Mouse (Mus musculus) kidney, adult 2 months (tissue): ENCODE data around the gene Tns4. TPM values are rescaled to one million over a fixed set of nuclear protein-coding genes. Genes with fewer than 3 reads are reported as not detected.
A peak's percentile ranks its signal among the peaks of the same experiment; 100 is the strongest.

Source experiments
- DNase-seq: peaks from one replicate; pipeline ENCODE4 v3.0.0; 2021
- H3K27ac ChIP-seq: fragments of 200-500 bp; 2 replicates; pipeline ENCODE4 v1.5.1; 2012; ENCODE audit warnings: low read depth, low read length, control low read depth, inconsistent platforms; ENCODE audit not compliant: insufficient read depth
- H3K27me3 ChIP-seq: fragments of 200-500 bp; replicated peaks from 2 replicates; pipeline ENCODE4 v1.6.1; 2012; ENCODE audit warnings: mild to moderate bottlenecking, moderate library complexity, low read length, inconsistent platforms; ENCODE audit not compliant: control insufficient read depth, insufficient read depth
- H3K36me3 ChIP-seq: fragments of 200-500 bp; 2 replicates; pipeline ENCODE4 v1.6.1; 2012; ENCODE audit warnings: mild to moderate bottlenecking, moderate library complexity, low read length, inconsistent platforms; ENCODE audit not compliant: control insufficient read depth, insufficient read depth
- H3K4me1 ChIP-seq: fragments of 200-500 bp; 2 replicates; pipeline ENCODE4 v1.6.1; 2011; ENCODE audit warnings: low read length; ENCODE audit not compliant: control insufficient read depth, insufficient read depth
- H3K4me3 ChIP-seq: fragments of 200-500 bp; 2 replicates; pipeline ENCODE4 v1.5.1; 2011; ENCODE audit warnings: mild to moderate bottlenecking, low read depth, low read length, control low read depth; ENCODE audit not compliant: insufficient read depth
- CTCF ChIP-seq: fragments of 200-500 bp; conservative IDR thresholded peaks from 2 replicates; pipeline ENCODE4 v1.5.1; 2011; ENCODE audit warnings: low read depth, mild to moderate bottlenecking, control low read depth, low read length, moderate library complexity, mixed read lengths; ENCODE audit not compliant: insufficient read depth, insufficient read length
- POLR2A ChIP-seq: fragments of 200-500 bp; IDR thresholded peaks from one replicate; pipeline ENCODE4 v1.6.1; 2011; ENCODE audit warnings: low read depth, low read length, control low read depth
- WGBS: fragments of 180-500 bp; shearing (Covaris S2); methylation state at CpG from one replicate; pipeline ENCODE4 v1.1.7; 2018; 5-methylcytosine and 5-hydroxymethylcytosine counted together
- polyA plus RNA-seq: library from polyadenylated mRNA; depleted of rRNA; stranded (reverse); fragments of >200 nt; gene quantifications from 2 replicates; pipeline ENCODE4 v1.2.3, GENCODE M21; 2012

The Tns4 gene
- polyA plus RNA-seq, 1 experiment = 0.86 TPM

- Histone ChIP-seq H3K27me3 (no peaks in the 10 kb centered on the region), H3K4me3 (no peak overlapping the region), H3K36me3 (no peaks in the 10 kb centered on the region), H3K4me1 (no peaks in the 10 kb centered on the region), H3K27ac (no peak overlapping the region)
- WGBS = 88% methylated on average over 8 of the region's 8 CpGs
- no peak for TF ChIP-seq CTCF
- TF ChIP-seq POLR2A = no peak
- no peak for DNase-seq
These were observed 25.5 kb downstream of the Tns4 start for GRCm38 (mm10) chr11:99063406-99064131.

- H3K4me3 ChIP-seq = no peak overlapping the region
- H3K27ac ChIP-seq = no peak overlapping the region
- H3K27me3 ChIP-seq = no peaks in the 10 kb centered on the region
- H3K36me3 ChIP-seq = no peaks in the 10 kb centered on the region
- TF ChIP-seq CTCF (no peak), POLR2A (no peak)
- DNase-seq = no peak
- 96% methylated on average over 7 of the region's 7 CpGs for WGBS
- H3K4me1 ChIP-seq = no peaks in the 10 kb centered on the region
These were observed 26.4 kb downstream of the Tns4 start for GRCm38 (mm10) chr11:99062661-99063060.

- H3K36me3 ChIP-seq = no peaks in the 10 kb centered on the region
- no peak for TF ChIP-seq POLR2A
- no peak for TF ChIP-seq CTCF
- no peak overlapping the region for H3K4me3 ChIP-seq
- no peaks in the 10 kb centered on the region for H3K27me3 ChIP-seq
- no peak overlapping the region for H3K27ac ChIP-seq
- DNase-seq = no peak
- 66% methylated on average over 3 of the region's 3 CpGs for WGBS
- H3K4me1 ChIP-seq = no peaks in the 10 kb centered on the region
These were observed 28.7 kb downstream of the Tns4 start for GRCm38 (mm10) chr11:99060435-99060834.

DNA sequence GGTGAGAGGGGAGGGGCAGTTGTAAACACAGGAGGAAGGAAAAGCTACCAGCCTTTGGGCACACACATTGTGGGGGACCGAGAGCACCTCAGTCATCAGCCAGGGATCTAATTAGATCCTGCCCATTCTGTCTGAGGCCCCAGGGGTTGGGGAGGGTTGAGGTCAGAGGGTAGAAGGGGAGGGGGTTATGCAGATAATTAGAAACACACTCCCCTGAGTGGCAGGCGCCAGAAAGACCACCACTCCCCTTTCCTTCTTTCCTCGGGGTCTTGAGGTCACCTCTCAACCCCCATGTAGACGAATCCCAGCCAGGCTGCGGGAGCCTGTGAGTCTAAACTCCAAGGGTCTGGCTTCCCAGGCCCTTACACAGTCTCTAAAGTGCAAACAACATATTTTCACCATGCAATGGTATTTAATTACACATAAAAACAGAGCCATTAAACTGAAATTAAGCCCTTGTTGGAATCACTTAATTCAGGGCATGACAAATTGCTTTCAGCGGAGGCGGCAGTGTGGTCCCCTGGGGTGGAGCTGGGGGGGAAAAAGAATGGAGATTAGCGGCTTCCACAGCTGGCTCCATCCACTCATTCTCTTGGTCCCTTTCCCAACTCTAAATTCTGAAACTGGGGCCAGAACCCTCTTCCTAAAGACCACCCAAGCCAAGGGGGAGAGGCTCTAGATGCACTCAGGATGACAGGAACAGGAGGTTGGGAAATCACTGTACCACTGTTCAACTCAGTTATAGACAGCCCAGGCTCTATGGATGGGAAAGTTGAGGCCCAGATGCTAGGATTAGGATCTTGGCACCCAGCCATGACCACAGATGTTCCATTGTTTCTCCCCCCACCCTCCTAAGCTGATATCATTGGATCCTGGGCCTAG is 33.3 kb downstream of the Tns4 start:
- H3K27me3 ChIP-seq = no peaks in the 10 kb centered on the region
- no peak for DNase-seq
- H3K4me3 ChIP-seq = no peak overlapping the region
- H3K4me1 ChIP-seq = no peaks in the 10 kb centered on the region
- H3K36me3 ChIP-seq = peaks cover 4% of the 10 kb centered on the region; the same call in 1 of the 2 replicates
- no peak overlapping the region for H3K27ac ChIP-seq
- TF ChIP-seq CTCF = no peak
- TF ChIP-seq POLR2A = no peak
- 35% methylated on average over 8 of the region's 8 CpGs for WGBS

DNA sequence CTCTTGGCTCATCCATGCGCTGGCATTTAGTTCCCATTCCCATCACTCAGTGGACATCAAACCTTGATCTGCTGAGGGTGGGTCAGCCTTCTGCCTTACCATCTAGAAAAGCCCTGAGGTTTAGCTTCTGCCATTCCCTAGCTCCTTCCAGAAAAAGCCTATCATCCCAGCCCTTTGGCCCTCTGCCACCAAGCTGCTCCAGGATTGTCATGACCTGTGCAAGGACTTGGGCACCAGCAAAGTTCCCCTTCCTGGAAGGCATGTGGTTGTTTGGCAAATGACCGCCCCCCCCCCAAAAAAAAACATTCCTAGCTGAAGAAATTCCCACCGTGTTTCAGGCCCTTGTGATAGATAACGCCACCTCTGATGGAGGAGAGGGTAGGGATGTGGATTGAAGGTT is 34.0 kb downstream of the Tns4 start:
- 54% methylated on average over 4 of the region's 4 CpGs for WGBS
- peak; percentile 59 for DNase-seq
- TF ChIP-seq CTCF (no peak), POLR2A (no peak)
- H3K4me3 ChIP-seq = no peak overlapping the region
- H3K4me1 ChIP-seq = no peaks in the 10 kb centered on the region
- H3K27ac ChIP-seq = no peak overlapping the region
- peaks cover 4% of the 10 kb centered on the region; the same call in 1 of the 2 replicates for H3K36me3 ChIP-seq
- H3K27me3 ChIP-seq = no peaks in the 10 kb centered on the region

DNA sequence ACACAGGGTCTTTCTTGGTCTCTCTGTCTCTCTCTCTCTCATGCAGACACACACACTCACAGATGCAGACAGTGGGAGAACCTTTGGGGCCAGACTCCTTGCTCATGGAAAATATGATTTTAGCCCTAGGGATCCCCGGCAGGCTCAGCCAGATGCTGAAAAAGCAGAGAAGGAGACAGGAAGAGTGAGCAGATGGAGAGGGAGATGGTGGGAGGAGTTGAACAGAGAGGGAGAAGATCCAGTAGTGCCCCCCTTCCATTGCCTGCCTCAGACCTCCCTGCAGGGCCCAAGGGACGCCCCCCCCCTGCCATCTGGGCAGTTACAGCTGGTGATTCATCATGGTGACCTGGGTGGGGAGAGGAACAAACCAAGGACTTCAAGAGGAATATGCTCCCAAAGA is 41.5 kb downstream of the Tns4 start:
- Histone ChIP-seq H3K36me3 (peaks cover 4% of the 10 kb centered on the region; the same call in 1 of the 2 replicates), H3K4me3 (no peak overlapping the region), H3K27ac (no peak overlapping the region), H3K27me3 (no peaks in the 10 kb centered on the region), H3K4me1 (peaks cover 21% of the 10 kb centered on the region)
- no peak for DNase-seq
- TF ChIP-seq POLR2A = no peak
- no peak for TF ChIP-seq CTCF
- 45% methylated on average over 2 of the region's 2 CpGs for WGBS

DNA sequence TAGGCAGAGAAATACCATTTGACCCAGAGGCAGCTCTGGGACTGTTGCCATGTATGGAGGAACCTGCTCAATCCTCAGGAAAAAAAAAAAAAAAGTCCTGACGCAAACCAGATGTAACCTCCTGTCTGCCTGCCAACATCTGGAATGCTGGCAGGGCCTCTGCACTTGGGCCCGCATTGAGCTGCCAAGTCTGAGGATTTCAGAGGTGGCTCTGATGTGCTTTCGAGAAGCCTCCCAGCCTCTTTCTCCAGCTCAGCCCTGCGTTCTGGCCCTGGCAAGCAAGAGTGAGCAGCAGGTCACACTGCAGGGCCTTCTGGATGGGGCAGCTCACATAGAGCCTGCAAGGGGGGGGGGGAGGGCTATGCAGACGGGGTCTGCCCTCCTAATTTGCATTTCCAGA is 42.0 kb downstream of the Tns4 start:
- H3K27me3 ChIP-seq = no peaks in the 10 kb centered on the region
- no peak for TF ChIP-seq POLR2A
- TF ChIP-seq CTCF = no peak
- peak; percentile 91 for DNase-seq
- peaks cover 21% of the 10 kb centered on the region for H3K4me1 ChIP-seq
- WGBS = 7% methylated on average over 5 of the region's 5 CpGs
- peak overlapping the region; percentile 77; the same call in 1 of the 2 replicates for H3K27ac ChIP-seq
- peaks cover 4% of the 10 kb centered on the region; the same call in 1 of the 2 replicates for H3K36me3 ChIP-seq
- H3K4me3 ChIP-seq = no peak overlapping the region
